Mouse (Mus musculus) stomach, postnatal 0 days (tissue): Measurements from ENCODE around the gene Ifitm1. TPM values are rescaled to one million over a fixed set of nuclear protein-coding genes. Genes with fewer than 3 reads are reported as not detected.

Experiments
- ATAC-seq: fragments of 200-750 bp; cut with Nextera tagmentation; 2 replicates; pipeline ENCODE4 v1.8.0; 2017; ENCODE audit not compliant: low FRiP score, low TSS enrichment
- DNase-seq: peaks from one replicate; pipeline ENCODE4 v3.0.0-alpha.2; 2016; ENCODE audit warnings: low spot score
- H3K27ac ChIP-seq: fragments of 300-500 bp; sonication (generic); replicated peaks from 2 replicates; pipeline ENCODE4 v1.5.1; 2014; ENCODE audit warnings: mild to moderate bottlenecking, control low read depth
- H3K27me3 ChIP-seq: fragments of 300-500 bp; sonication (generic); 2 replicates; pipeline ENCODE4 v1.6.1; 2014; ENCODE audit warnings: low read length; ENCODE audit not compliant: control insufficient read depth, insufficient read depth
- H3K36me3 ChIP-seq: fragments of 300-500 bp; sonication (generic); 2 replicates; pipeline ENCODE4 v1.6.1; 2014; ENCODE audit warnings: low read length, mixed read lengths; ENCODE audit not compliant: control insufficient read depth, insufficient read depth
- H3K4me1 ChIP-seq: fragments of 300-500 bp; sonication (generic); replicated peaks from 2 replicates; pipeline ENCODE4 v1.6.1; 2014; ENCODE audit warnings: antibody characterized with exemption; ENCODE audit not compliant: control insufficient read depth, insufficient read depth
- H3K4me2 ChIP-seq: fragments of 300-500 bp; sonication (generic); replicated peaks from 2 replicates; pipeline ENCODE4 v1.6.1; 2014; ENCODE audit warnings: low read depth, mild to moderate bottlenecking, control low read depth, moderate library complexity
- H3K4me3 ChIP-seq: fragments of 300-500 bp; sonication (generic); 2 replicates; pipeline ENCODE4 v1.5.1; 2014; ENCODE audit warnings: low read depth, low read length, control low read depth
- H3K9ac ChIP-seq: fragments of 300-500 bp; sonication (generic); 2 replicates; pipeline ENCODE4 v1.6.1; 2014; ENCODE audit warnings: mild to moderate bottlenecking, low read length, control low read depth, mixed read lengths
- H3K9me3 ChIP-seq: fragments of 300-500 bp; sonication (generic); 2 replicates; pipeline ENCODE4 v1.6.1; 2016; ENCODE audit warnings: low read length; ENCODE audit not compliant: control insufficient read depth
- CTCF ChIP-seq: IDR thresholded peaks from 2 replicates; pipeline ENCODE4 v1.5.1; 2016; ENCODE audit warnings: antibody characterized with exemption, low read depth, mild to moderate bottlenecking, moderate library complexity
- EP300 ChIP-seq: optimal IDR thresholded peaks from 2 replicates; pipeline ENCODE3; 2016; ENCODE audit warnings: antibody characterized with exemption
- WGBS: fragments of 180-500 bp; shearing (Covaris S2); extraction: QIAGEN DNeasy Blood & Tissue Kit; methylation state at CpG from one replicate; pipeline ENCODE4 v1.1.7; 2014; 5-methylcytosine and 5-hydroxymethylcytosine counted together
- polyA plus RNA-seq: library from polyadenylated mRNA; unstranded; fragments of >200 nt; fragmentation: Nextera tagmentation; extraction: Ambion mirVana; gene quantifications from 2 replicates; pipeline ENCODE4 v1.2.1, GENCODE M21; 2015

The Ifitm1 gene
- polyA plus RNA-seq, 1 experiment from 2014 or later = 173 TPM

DNA sequence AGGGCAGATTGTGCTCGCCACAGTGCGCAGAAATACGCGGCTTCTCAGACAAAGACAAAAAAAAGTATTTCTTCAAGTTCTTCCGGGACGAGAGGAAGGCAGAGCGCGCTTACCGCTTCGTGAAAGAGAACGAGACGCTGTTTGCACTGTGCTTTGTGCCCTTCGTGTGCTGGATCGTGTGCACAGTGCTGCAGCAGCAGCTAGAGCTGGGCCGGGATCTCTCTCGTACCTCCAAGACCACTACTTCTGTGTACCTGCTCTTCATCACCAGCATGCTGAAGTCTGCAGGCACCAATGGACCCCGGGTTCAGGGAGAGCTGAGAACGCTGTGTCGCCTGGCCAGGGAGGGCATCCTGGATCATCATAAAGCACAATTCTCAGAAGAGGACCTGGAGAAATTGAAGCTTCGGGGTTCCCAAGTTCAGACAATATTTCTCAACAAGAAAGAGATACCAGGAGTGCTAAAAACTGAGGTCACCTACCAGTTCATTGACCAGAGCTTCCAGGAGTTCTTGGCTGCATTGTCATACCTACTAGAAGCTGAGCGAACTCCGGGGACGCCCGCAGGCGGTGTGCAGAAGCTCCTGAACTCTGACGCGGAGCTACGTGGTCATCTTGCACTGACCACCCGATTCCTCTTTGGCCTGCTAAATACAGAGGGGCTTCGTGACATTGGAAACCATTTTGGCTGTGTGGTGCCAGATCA, 43.8 kb upstream of the Ifitm1 start:
- no peaks in the 10 kb centered on the region for H3K36me3 ChIP-seq
- 29% methylated on average over 30 of the region's 30 CpGs for WGBS
- H3K27ac ChIP-seq = no peak overlapping the region
- ATAC-seq = no peak
- no peaks in the 10 kb centered on the region for H3K9me3 ChIP-seq
- peaks cover 12% of the 10 kb centered on the region; the same call in 1 of the 2 replicates for H3K27me3 ChIP-seq
- H3K4me3 ChIP-seq = peak overlapping the region; percentile 39
- TF ChIP-seq CTCF (no peak), EP300 (no peak)
- 0 out of 2 replicates have a peak, but pooled peaks cover 2% of the 10 kb centered on the region for H3K4me1 ChIP-seq
- H3K9ac ChIP-seq = 0 out of 2 replicates have a peak overlapping the region, but pooled peaks have one; percentile 18
- no peak for DNase-seq
- peak overlapping the region; percentile 59 for H3K4me2 ChIP-seq

GRCm38 (mm10) chr7:140927181-140927580, 39.8 kb upstream of the Ifitm1 start:
- Histone ChIP-seq H3K27ac (no peak overlapping the region), H3K9ac (no peak overlapping the region), H3K36me3 (no peaks in the 10 kb centered on the region), H3K4me2 (no peak overlapping the region), H3K4me1 (0 out of 2 replicates have a peak, but pooled peaks cover 2% of the 10 kb centered on the region), H3K4me3 (no peak overlapping the region), H3K27me3 (0 out of 2 replicates have a peak, but pooled peaks cover 7% of the 10 kb centered on the region), H3K9me3 (no peaks in the 10 kb centered on the region)
- no peak for ATAC-seq
- TF ChIP-seq EP300 (no peak), CTCF (no peak)
- 81% methylated on average over 6 of the region's 6 CpGs for WGBS
- no peak for DNase-seq

DNA sequence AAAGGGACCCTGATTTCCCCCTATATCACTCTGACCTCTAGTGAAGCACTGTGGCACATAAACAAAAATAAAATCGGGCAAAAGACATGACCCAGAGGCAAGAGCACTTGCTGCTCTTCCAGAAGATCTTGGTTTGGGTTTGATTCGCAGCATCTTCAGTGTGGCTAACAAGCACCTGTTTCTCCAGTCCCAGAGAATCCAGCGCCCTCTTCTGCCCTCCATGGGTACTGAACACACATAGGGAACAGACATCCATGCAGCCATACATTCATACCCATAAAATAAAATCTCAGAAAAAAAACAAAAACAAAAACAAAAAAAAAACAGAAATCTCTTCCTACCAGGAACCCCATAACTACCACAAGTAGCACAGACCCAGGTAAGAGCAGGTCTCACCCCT, 28.6 kb upstream of the Ifitm1 start:
- peaks cover 4% of the 10 kb centered on the region for H3K4me1 ChIP-seq
- no peak for DNase-seq
- TF ChIP-seq CTCF (peak; percentile 61), EP300 (no peak)
- H3K36me3 ChIP-seq = no peaks in the 10 kb centered on the region
- H3K27me3 ChIP-seq = no peaks in the 10 kb centered on the region
- no peak overlapping the region for H3K4me3 ChIP-seq
- ATAC-seq = no peak
- H3K27ac ChIP-seq = no peak overlapping the region; the same call in 1 of the 2 replicates
- H3K9ac ChIP-seq = no peak overlapping the region
- H3K9me3 ChIP-seq = no peaks in the 10 kb centered on the region
- no peak overlapping the region for H3K4me2 ChIP-seq
- WGBS = 51% methylated on average over 3 of the region's 3 CpGs

- Histone ChIP-seq H3K36me3 (no peaks in the 10 kb centered on the region), H3K9me3 (no peaks in the 10 kb centered on the region), H3K27me3 (no peaks in the 10 kb centered on the region), H3K4me2 (no peak overlapping the region), H3K4me1 (peaks cover 5% of the 10 kb centered on the region), H3K27ac (no peak overlapping the region; the same call in 1 of the 2 replicates), H3K9ac (no peak overlapping the region), H3K4me3 (no peak overlapping the region)
- WGBS = 43% methylated on average over 2 of the region's 2 CpGs
- no peak for TF ChIP-seq EP300
- no peak for TF ChIP-seq CTCF
- DNase-seq (no peak), ATAC-seq (no peak)
Measured at GRCm38 (mm10) chr7:140938896-140939295, 28.1 kb upstream of the Ifitm1 start.

GRCm38 (mm10) chr7:140939669-140940171, 27.3 kb upstream of the Ifitm1 start:
- Histone ChIP-seq H3K36me3 (peaks cover 5% of the 10 kb centered on the region; the same call in 1 of the 2 replicates), H3K9me3 (no peaks in the 10 kb centered on the region), H3K4me3 (no peak overlapping the region), H3K9ac (no peak overlapping the region), H3K27me3 (no peaks in the 10 kb centered on the region), H3K4me2 (0 out of 2 replicates have a peak overlapping the region, but pooled peaks have one; percentile 1), H3K27ac (peak overlapping the region; percentile 74), H3K4me1 (peaks cover 5% of the 10 kb centered on the region)
- 18% methylated on average over 7 of the region's 8 CpGs for WGBS
- no peak for TF ChIP-seq EP300
- TF ChIP-seq CTCF = no peak
- ATAC-seq (peak; percentile 47; the same call in 1 of the 2 replicates), DNase-seq (no peak)
